ENCODE assay signal across 21 mouse cellular contexts in the genomic region with DNA sequence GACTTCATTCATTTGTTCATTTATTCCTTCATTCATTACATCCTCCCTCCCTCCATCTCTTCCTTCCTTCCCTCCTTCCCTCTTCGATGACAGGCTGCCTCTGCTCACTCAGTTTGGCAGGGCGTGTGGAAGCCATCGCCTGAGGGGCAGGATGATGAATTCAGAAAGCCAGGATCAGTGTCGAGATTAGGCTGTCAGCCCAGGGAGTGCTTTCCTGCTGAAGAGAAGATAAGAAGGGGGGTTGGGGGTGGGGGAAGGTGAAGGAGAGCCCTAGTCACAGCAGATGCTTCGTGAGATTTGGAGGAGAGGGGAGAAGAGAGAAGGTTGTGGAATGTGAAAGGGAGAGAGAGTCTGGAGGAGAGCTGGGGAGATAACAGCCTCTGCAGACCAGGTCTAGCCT.
DNase-seq lines count a peak whose midpoint lies in the region; ATAC-seq lines count a peak whose summit lies in the region.
"Had no signal": no experiment of that assay in that cellular context is flagged by ENCODE, and none has a peak within 500 bp of the region (broad histone marks: within the 10 kb centered on the region; RNA-seq: fewer than 3 reads in every experiment).

No protein-coding gene starts in this region.

- ATAC-seq in forebrain, embryonic 11.5 days (replicated peaks; ENCODE audit: low FRiP score) = no peak
- no peak for ATAC-seq in midbrain, embryonic 14.5 days (ENCODE audit: low FRiP score, low TSS enrichment)
- no peak for ATAC-seq in midbrain, embryonic 13.5 days
- ATAC-seq: hindbrain, postnatal 0 days had no signal

- no peaks in the 10 kb centered on the region for H3K36me3 ChIP-seq in forebrain, embryonic 10.5 days (replicated peaks)
- no peaks in the 10 kb centered on the region for H3K36me3 ChIP-seq in forebrain, embryonic 11.5 days (ENCODE audit: control insufficient read depth, insufficient read depth, low read length)
- H3K36me3 ChIP-seq in midbrain, embryonic 14.5 days (ENCODE audit: control insufficient read depth, insufficient read depth, low read length) = no peaks in the 10 kb centered on the region
- no peaks in the 10 kb centered on the region for H3K36me3 ChIP-seq in midbrain, embryonic 13.5 days
- no peaks in the 10 kb centered on the region for H3K36me3 ChIP-seq in embryonic facial prominence, embryonic 10.5 days (replicated peaks)
- H3K36me3 ChIP-seq: embryonic facial prominence, embryonic 15.5 days; forebrain, embryonic 12.5 days; hindbrain, embryonic 13.5 days had no signal

- WGBS in forebrain, embryonic 10.5 days = 25% methylated on average over 5 of the region's 5 CpGs
- 30% methylated on average over 5 of the region's 5 CpGs for WGBS in forebrain, embryonic 11.5 days
- 5% methylated on average over 5 of the region's 5 CpGs for WGBS in midbrain, embryonic 14.5 days
- 21% methylated on average over 5 of the region's 5 CpGs for WGBS in midbrain, embryonic 13.5 days
- 9% methylated on average over 5 of the region's 5 CpGs for WGBS in embryonic facial prominence, embryonic 10.5 days

- peak; percentile 7 for DNase-seq in forebrain, embryonic 10.5 days (ENCODE audit: extremely low spot score, low spot score)
- DNase-seq in forebrain, embryonic 11.5 days (ENCODE audit: low spot score) = no peak
- DNase-seq in midbrain, embryonic 14.5 days = peak; percentile 59
- DNase-seq in 3T3-L1 (ENCODE audit: low read depth, low spot score) = peak; percentile 25
- DNase-seq in embryonic facial prominence, embryonic 10.5 days (ENCODE audit: low spot score) = peak; percentile 17
- DNase-seq in spleen, postnatal 36 days (ENCODE audit: low spot score in 2 of 2) = no peak
- DNase-seq in kidney, postnatal 4 days = no peak
- DNase-seq: adrenal gland, adult 8-10 months; adrenal gland, postnatal 36 days; cerebellum, adult 11-12 months; cerebellum, adult 9-10 months; cerebellum, postnatal 36 days; gastrocnemius, postnatal 36 days; heart, adult 11 months; heart, postnatal 10 days had no signal

- H3K27me3 ChIP-seq in forebrain, embryonic 10.5 days (ENCODE audit: poor library complexity, severe bottlenecking) = no peaks in the 10 kb centered on the region
- H3K27me3 ChIP-seq in forebrain, embryonic 11.5 days (ENCODE audit: control insufficient read depth, insufficient read depth, low read length) = no peaks in the 10 kb centered on the region
- no peaks in the 10 kb centered on the region for H3K27me3 ChIP-seq in midbrain, embryonic 14.5 days (ENCODE audit: control insufficient read depth, insufficient read depth, low read length)
- no peaks in the 10 kb centered on the region for H3K27me3 ChIP-seq in midbrain, embryonic 13.5 days
- no peaks in the 10 kb centered on the region for H3K27me3 ChIP-seq in embryonic facial prominence, embryonic 10.5 days (replicated peaks; ENCODE audit: low read depth, poor library complexity, severe bottlenecking)
- H3K27me3 ChIP-seq: embryonic facial prominence, embryonic 15.5 days; hindbrain, embryonic 13.5 days had no signal

- peaks cover 5% of the 10 kb centered on the region for H3K4me1 ChIP-seq in forebrain, embryonic 10.5 days
- no peaks in the 10 kb centered on the region for H3K4me1 ChIP-seq in forebrain, embryonic 11.5 days (replicated peaks; ENCODE audit: control insufficient read depth, insufficient read depth, low read length)
- H3K4me1 ChIP-seq in midbrain, embryonic 14.5 days (ENCODE audit: control insufficient read depth, insufficient read depth, low read length) = 0 out of 2 replicates have a peak, but pooled peaks cover 13% of the 10 kb centered on the region
- H3K4me1 ChIP-seq in midbrain, embryonic 13.5 days (replicated peaks) = peaks cover 8% of the 10 kb centered on the region
- peaks cover 11% of the 10 kb centered on the region for H3K4me1 ChIP-seq in embryonic facial prominence, embryonic 10.5 days
- H3K4me1 ChIP-seq: embryonic facial prominence, embryonic 15.5 days had no signal

- H3K4me2 ChIP-seq in forebrain, embryonic 11.5 days (ENCODE audit: low read depth, low read length, severe bottlenecking) = no peak overlapping the region
- H3K4me2 ChIP-seq in midbrain, embryonic 14.5 days (ENCODE audit: low read length) = no peak overlapping the region
- no peak overlapping the region for H3K4me2 ChIP-seq in midbrain, embryonic 13.5 days (replicated peaks)
- H3K4me2 ChIP-seq: embryonic facial prominence, embryonic 15.5 days; forebrain, embryonic 12.5 days; hindbrain, embryonic 13.5 days had no signal

- no peak overlapping the region for H3K4me3 ChIP-seq in forebrain, embryonic 10.5 days
- no peak overlapping the region for H3K4me3 ChIP-seq in forebrain, embryonic 11.5 days (ENCODE audit: low read depth, low read length)
- no peak overlapping the region for H3K4me3 ChIP-seq in midbrain, embryonic 14.5 days (replicated peaks; ENCODE audit: low read depth, low read length)
- no peak overlapping the region for H3K4me3 ChIP-seq in midbrain, embryonic 13.5 days (replicated peaks)
- no peak overlapping the region for H3K4me3 ChIP-seq in embryonic facial prominence, embryonic 10.5 days
- H3K4me3 ChIP-seq: embryonic facial prominence, embryonic 15.5 days; erythroblast, embryonic 14.5 days; forebrain, embryonic 12.5 days; hindbrain, embryonic 13.5 days had no signal

- H3K9ac ChIP-seq in forebrain, embryonic 11.5 days (ENCODE audit: low read length) = no peak overlapping the region
- no peak overlapping the region for H3K9ac ChIP-seq in midbrain, embryonic 14.5 days (replicated peaks; ENCODE audit: low read length)
- no peak overlapping the region for H3K9ac ChIP-seq in midbrain, embryonic 13.5 days (replicated peaks)
- H3K9ac ChIP-seq: embryonic facial prominence, embryonic 15.5 days; forebrain, embryonic 12.5 days; hindbrain, embryonic 13.5 days had no signal

- no peak overlapping the region for H3K27ac ChIP-seq in forebrain, embryonic 10.5 days
- no peak overlapping the region for H3K27ac ChIP-seq in forebrain, embryonic 11.5 days (ENCODE audit: low read depth, low read length)
- 0 out of 2 replicates have a peak overlapping the region, but pooled peaks have one; percentile 32 for H3K27ac ChIP-seq in midbrain, embryonic 14.5 days (replicated peaks; ENCODE audit: low read depth, low read length)
- H3K27ac ChIP-seq in midbrain, embryonic 13.5 days = no peak overlapping the region
- no peak overlapping the region for H3K27ac ChIP-seq in embryonic facial prominence, embryonic 10.5 days (replicated peaks)
- H3K27ac ChIP-seq: embryonic facial prominence, embryonic 15.5 days; forebrain, embryonic 12.5 days; hindbrain, embryonic 13.5 days; hindbrain, postnatal 0 days had no signal

- no peaks in the 10 kb centered on the region for H3K9me3 ChIP-seq in forebrain, embryonic 10.5 days
- H3K9me3 ChIP-seq in forebrain, embryonic 11.5 days (ENCODE audit: control insufficient read depth, low read length) = no peaks in the 10 kb centered on the region
- H3K9me3 ChIP-seq in midbrain, embryonic 14.5 days (ENCODE audit: control insufficient read depth, low read length) = no peaks in the 10 kb centered on the region
- H3K9me3 ChIP-seq in midbrain, embryonic 13.5 days = no peaks in the 10 kb centered on the region
- no peaks in the 10 kb centered on the region for H3K9me3 ChIP-seq in embryonic facial prominence, embryonic 10.5 days
- H3K9me3 ChIP-seq: embryonic facial prominence, embryonic 15.5 days; forebrain, embryonic 12.5 days; hindbrain, embryonic 13.5 days had no signal

Comparison
In these comparisons a context has a peak if more than half of its experiments do, and no peak if none do; other contexts are left out.
1. DNase-seq: peak in forebrain, embryonic 10.5 days (single experiment), midbrain, embryonic 14.5 days (single experiment), 3T3-L1 (single experiment) and embryonic facial prominence, embryonic 10.5 days (single experiment); none in forebrain, embryonic 11.5 days (single experiment), spleen, postnatal 36 days (0 of 2) and kidney, postnatal 4 days (0 of 2).